Mouse (Mus musculus) CH12F3 (cell line): ENCODE data around the gene Dusp11.
"Not testable (repeated sequence)": the region's sequence is repeated elsewhere in the genome, so short reads cannot be mapped to it uniquely, and the experiment has no call there.

Source experiments
- in situ Hi-C: fragments of 300-500 bp; cut with MboI; formaldehyde crosslinking; loops from 2 replicates; pipeline ENCODE4 v1.14.3; 2020; ENCODE audit warnings: low sequenced_read_pairs

Dusp11 gene

GRCm38 (mm10) chr6:85936508-85937465 is 24.7 kb downstream of the Dusp11 start:
- in situ Hi-C loops: loop anchor here (10.0 to 25.0 kb wide), 2 partner anchors 68 to 426 kb away; partner anchors contain the start of genes Fam136a and Snrpg

- in situ Hi-C loops: loop anchor here (10.0 to 25.0 kb wide), 2 partner anchors 69 to 427 kb away; partner anchors contain the start of genes Fam136a and Snrpg
Measured at GRCm38 (mm10) chr6:85935646-85936045, 25.8 kb downstream of the Dusp11 start.

GRCm38 (mm10) chr6:85934047-85934446 is 27.4 kb downstream of the Dusp11 start:
- in situ Hi-C loops: loop anchor here (10.0 to 25.0 kb wide), 2 partner anchors 71 to 428 kb away; partner anchors contain the start of genes Fam136a and Snrpg

GRCm38 (mm10) chr6:85929312-85929711 is 32.2 kb downstream of the Dusp11 start:
- in situ Hi-C loops: loop anchor here (25.0 kb wide), 1 partner anchor 433 kb away; the partner anchor contains the start of genes Fam136a and Snrpg

- in situ Hi-C loops: loop anchor here (25.0 kb wide), 1 partner anchor 435 kb away; the partner anchor contains the start of genes Fam136a and Snrpg
Measured at GRCm38 (mm10) chr6:85927476-85928464, 33.7 kb downstream of the Dusp11 start.

- in situ Hi-C loops: loop anchor here (25.0 kb wide), 1 partner anchor 436 kb away; the partner anchor contains the start of genes Fam136a and Snrpg
Measured at GRCm38 (mm10) chr6:85926709-85927108, 34.8 kb downstream of the Dusp11 start.

GRCm38 (mm10) chr6:85923643-85924042 is 37.8 kb downstream of the Dusp11 start:
- in situ Hi-C loops: no loop called here

GRCm38 (mm10) chr6:85919401-85919800 is 42.1 kb downstream of the Dusp11 start:
- in situ Hi-C loops: no loop called here

- in situ Hi-C loops: not testable (repeated sequence)
Measured at GRCm38 (mm10) chr6:85918341-85918740, 43.1 kb downstream of the Dusp11 start.

- in situ Hi-C loops: no loop called here
Measured at GRCm38 (mm10) chr6:85916596-85916995, 44.9 kb downstream of the Dusp11 start.

- in situ Hi-C loops: not testable (repeated sequence)
Measured at GRCm38 (mm10) chr6:85915539-85916513, 45.6 kb downstream of the Dusp11 start, which contains the start of gene Nat8f1. Gene Nat8f1, minus strand, starts transcription at chr6:85915687.

- in situ Hi-C loops: no loop called here
Measured at GRCm38 (mm10) chr6:85915141-85915538, 46.3 kb downstream of the Dusp11 start.

GRCm38 (mm10) chr6:85911587-85911986 is 49.9 kb downstream of the Dusp11 start, which contains the start of gene Tprkb:
Gene Tprkb, plus strand, starts transcription at chr6:85911865.
- in situ Hi-C loops: no loop called here

- in situ Hi-C loops: no loop called here
Measured at GRCm38 (mm10) chr6:85909704-85910103, 51.8 kb downstream of the Dusp11 start.

- in situ Hi-C loops: no loop called here
Measured at GRCm38 (mm10) chr6:85908341-85908740, 53.1 kb downstream of the Dusp11 start.

- in situ Hi-C loops: not testable (repeated sequence)
Measured at GRCm38 (mm10) chr6:85906911-85907351, 54.5 kb downstream of the Dusp11 start.

- in situ Hi-C loops: not testable (repeated sequence)
Measured at GRCm38 (mm10) chr6:85904642-85905061, 56.8 kb downstream of the Dusp11 start, which contains the start of gene Nat8f4. Gene Nat8f4, minus strand, starts transcription at chr6:85904884.

GRCm38 (mm10) chr6:85902303-85902702 is 59.2 kb downstream of the Dusp11 start:
- in situ Hi-C loops: no loop called here
